Mouse (Mus musculus): Measurements from ENCODE around the gene Spib.
A peak's percentile ranks its signal among the peaks of the same experiment; 100 is the strongest.

Spib gene

DNA sequence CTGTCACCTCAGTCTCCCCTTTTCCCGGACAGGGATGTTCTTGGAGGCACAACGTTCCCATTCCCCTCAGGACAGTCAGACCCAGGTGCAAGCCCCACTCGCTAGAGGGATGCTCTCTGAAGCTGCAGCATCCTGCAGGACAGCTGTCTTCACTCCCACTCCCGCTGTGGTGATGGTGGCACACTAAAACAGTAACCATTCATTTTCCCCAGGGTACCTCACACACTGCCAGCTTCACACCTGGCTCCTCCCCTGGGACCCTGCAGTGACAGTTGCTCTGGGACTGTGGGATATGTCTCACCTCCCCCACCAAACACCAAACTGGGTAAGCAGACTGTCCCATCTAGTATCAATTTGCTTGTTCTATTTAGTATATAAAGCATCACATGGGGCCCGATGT lies 15.9 kb upstream of the Spib start:
- no peak for DNase-seq

DNA sequence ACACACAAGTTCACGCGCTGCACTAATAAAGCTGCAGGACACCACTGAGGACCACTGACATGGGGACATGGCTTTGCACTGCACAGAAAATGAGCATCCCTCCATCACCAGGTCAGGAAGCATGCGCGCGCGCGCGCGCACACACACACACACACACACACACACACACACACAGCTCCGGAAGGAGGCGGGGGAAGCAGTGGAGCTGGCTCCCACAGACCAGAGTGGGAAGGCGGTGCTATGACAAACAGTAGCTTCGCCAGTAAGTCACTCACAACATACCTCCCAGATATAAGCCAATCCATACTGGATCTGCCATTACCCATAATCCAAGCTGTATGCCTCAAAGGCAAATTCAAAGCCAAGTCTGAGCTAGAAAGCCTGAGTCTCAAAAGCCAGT lies 15.2 kb upstream of the Spib start:
- no peak for DNase-seq

- DNase-seq = no peak
Observed at GRCm38 (mm10) chr7:44546274-44546673, 14.4 kb upstream of the Spib start.

GRCm38 (mm10) chr7:44543071-44543470 lies 11.2 kb upstream of the Spib start:
- DNase-seq = no peak

- DNase-seq = no peak
Observed at GRCm38 (mm10) chr7:44542555-44542954, 10.7 kb upstream of the Spib start.

DNA sequence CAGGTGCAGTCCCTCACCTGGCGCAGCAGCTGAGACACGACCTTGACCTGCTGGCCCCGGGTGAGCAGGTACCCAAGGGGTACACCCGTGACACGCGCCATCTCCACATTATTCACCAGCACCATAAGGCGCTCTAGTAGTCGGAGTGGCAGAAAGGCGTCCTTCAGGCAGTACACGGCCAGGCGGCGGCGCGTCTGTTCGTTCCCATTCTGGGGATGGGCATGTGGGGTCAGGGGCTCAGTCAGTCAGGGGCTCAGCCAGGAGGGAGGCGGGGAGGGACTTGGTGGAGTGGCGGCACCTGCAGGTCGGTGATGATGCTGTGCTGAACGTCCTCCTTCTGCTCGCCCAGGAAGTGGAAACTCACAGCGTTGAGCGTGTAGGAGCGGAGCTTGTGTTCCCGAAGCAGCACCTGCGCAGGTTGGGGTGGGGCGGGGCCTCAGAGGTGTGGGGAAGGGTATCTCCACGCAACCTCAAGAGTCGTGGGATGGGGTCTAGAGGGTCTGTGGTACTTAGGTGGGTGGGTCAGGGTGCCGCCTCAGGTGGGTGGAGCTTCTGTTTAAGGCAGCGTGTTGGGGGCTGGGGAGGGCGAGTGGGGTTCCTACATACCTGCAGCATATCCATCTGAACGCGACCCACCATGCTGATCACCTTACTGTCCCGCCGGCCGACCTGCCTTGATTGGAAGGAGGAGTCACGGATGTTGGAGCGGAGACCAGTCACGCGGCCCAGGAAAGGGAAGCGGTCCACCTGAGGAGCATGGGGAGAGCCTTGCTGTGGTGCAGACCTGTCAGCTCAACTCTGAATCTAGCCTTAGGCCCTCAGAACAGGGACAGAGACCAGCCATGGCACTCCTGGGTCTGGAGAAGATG lies 7.1 kb upstream of the Spib start:
- no peak for DNase-seq

DNA sequence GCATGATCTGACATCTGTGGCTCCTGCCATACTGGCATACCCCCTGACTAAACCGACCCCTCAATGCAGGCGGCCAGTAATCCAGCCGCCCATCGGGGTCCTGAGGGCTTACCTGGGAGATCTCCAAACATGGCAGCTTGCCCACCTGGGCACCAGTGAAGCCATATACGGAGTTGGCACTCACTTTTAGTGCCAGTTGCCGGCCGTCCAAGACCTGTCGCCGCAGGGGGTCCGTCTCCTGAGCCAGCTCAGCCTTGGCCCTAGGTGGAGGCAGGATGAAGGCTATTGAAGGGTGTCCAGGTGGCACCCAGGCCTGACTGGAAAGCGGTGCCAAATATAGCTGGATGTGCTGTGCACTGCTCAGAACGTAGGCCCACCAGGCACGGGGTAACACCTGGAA lies 5.6 kb upstream of the Spib start:
- DNase-seq = peak; percentile 69

DNA sequence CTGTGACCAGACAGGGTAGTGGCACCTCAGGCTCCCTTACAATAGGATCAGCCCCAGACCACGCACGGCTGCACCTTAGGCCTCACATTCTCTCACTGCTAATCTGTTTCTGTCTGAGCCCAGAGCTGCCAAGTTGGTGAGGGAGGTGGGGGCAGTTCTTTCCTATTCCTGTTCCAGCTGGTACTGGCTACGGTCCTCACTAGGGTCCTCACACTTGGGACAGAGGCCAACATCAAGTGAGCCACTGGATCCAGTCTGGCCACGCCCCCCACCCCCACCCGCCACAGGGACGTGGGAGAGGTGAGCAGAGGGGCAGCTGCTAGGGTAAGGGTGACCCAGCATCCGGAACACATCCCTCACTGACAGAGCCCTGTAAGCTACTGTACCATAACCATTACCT lies 5.1 kb upstream of the Spib start:
- no peak for DNase-seq

GRCm38 (mm10) chr7:44536590-44536968 lies 4.7 kb upstream of the Spib start:
- peak; percentile 79 for DNase-seq

- DNase-seq = no peak
Observed at GRCm38 (mm10) chr7:44535657-44536589, 4.1 kb upstream of the Spib start.

- no peak for DNase-seq
Observed at GRCm38 (mm10) chr7:44534656-44535441, 3.0 kb upstream of the Spib start.

DNA sequence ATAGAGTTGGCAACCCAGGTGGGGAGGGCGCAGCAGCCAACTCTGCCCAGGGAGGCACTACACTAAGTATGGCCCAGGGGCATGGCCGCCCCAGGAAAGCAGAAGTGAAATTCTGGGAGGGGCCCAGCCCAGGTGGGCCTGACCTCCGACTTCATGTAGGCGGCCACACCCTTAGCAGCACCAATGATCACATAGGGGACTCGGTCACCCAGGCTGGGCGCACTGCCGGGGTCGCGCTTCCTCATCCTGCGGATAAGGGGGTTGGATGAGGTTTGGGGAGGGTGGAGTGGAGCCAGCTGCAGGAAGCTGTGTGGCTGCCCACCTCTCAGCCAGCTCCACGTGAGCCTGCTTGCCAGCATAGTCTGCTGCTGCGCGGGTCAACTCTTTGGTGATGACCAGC lies 2.4 kb upstream of the Spib start:
- DNase-seq = no peak

GRCm38 (mm10) chr7:44533746-44534045 lies 1.8 kb upstream of the Spib start:
- no peak for DNase-seq

GRCm38 (mm10) chr7:44532918-44533745 lies 1.3 kb upstream of the Spib start:
- DNase-seq = no peak

DNA sequence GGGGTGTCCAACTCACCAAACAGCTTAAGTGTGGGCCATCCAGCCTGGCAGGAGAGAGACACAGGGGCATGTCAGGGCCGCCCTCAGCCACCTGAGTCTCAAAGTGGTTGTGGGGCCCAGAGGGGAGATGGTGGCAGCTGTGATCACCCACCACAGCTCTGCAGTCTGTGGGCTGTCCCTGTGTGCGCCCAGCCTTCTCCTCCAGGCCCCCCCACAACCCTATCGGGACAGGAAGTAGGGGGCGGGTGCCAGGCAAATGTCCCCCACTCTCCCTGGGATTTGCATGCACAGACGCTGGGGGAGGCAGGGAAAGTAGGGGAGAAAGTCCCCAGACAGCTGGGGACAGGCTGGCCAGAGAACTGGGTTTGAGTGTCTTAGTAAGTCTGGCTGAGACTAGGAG lies 664 bp downstream of the Spib start:
- DNase-seq = no peak

GRCm38 (mm10) chr7:44530507-44530906 lies 1.4 kb downstream of the Spib start:
- DNase-seq = no peak

- no peak for DNase-seq
Observed at GRCm38 (mm10) chr7:44529518-44529917, 2.4 kb downstream of the Spib start.

- peak; percentile 82 for DNase-seq
Observed at GRCm38 (mm10) chr7:44527483-44528398, 4.1 kb downstream of the Spib start.

- no peak for DNase-seq
Observed at GRCm38 (mm10) chr7:44526414-44527154, 5.3 kb downstream of the Spib start.

DNA sequence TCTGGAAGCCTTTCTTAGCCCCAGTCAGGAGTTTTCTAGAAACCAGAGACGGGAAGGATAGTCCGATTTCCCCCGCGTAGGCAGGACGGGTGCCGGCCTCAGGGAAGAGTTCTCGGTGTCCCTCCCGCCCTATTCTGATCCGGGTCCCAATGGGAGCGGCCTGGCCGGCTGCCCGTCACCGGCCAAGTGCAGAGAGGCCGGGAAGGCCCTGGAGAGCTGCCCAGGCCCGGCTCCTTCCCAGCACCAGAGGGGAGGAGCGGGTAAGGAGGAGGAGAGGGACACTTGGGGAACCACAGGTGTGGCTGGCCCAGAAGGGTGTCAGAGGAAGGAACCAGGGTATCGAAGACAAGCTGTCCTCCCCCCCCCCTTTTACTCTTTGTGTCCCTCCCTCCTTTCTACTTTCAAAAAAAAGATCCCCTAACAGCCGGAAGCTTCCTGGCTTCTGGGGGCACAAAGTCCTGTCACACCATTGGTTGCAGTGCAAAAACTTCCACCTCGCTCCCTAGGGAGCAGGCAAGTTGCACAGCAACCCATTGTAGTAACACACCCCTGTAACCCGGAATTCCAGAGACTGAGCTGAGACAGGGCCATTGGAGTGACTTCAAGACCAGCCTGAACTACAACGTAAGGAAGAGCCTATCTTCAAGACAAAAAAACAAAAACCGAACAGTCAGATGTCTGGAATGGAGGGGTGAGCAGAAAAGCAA lies 6.6 kb downstream of the Spib start:
- no peak for DNase-seq

Data from cerebellum, adult 8-10 months (tissue).